Mouse (Mus musculus) C2C12 (cell line): ENCODE measurements around the gene Sycp1.

ENCODE experiments used
- CEBPB ChIP-seq: IDR thresholded peaks from one replicate; pipeline ENCODE4 v1.6.1; 2011; ENCODE audit warnings: low read depth, mild to moderate bottlenecking, control low read depth, moderate library complexity
- CTCF ChIP-seq: IDR thresholded peaks from one replicate; pipeline ENCODE4 v1.5.1; 2011; ENCODE audit not compliant: control insufficient read depth, insufficient read depth, insufficient read length
- FOSL1 ChIP-seq: IDR thresholded peaks from one replicate; pipeline ENCODE4 v1.8.0; 2011; ENCODE audit warnings: mild to moderate bottlenecking, low read length; ENCODE audit not compliant: poor library complexity, insufficient read depth, severe bottlenecking
- MAX ChIP-seq: IDR thresholded peaks from one replicate; pipeline ENCODE4 v1.6.1; 2011; ENCODE audit warnings: mild to moderate bottlenecking, control low read depth
- MYOG ChIP-seq: IDR thresholded peaks from one replicate; pipeline ENCODE4 v1.6.1; 2011; ENCODE audit not compliant: control insufficient read depth, insufficient read length; ENCODE audit errors: extremely low read depth
- USF1 ChIP-seq: IDR thresholded peaks from one replicate; pipeline ENCODE4 v1.6.1; 2011; ENCODE audit warnings: low read depth, mild to moderate bottlenecking, control low read depth, moderate library complexity

DNA sequence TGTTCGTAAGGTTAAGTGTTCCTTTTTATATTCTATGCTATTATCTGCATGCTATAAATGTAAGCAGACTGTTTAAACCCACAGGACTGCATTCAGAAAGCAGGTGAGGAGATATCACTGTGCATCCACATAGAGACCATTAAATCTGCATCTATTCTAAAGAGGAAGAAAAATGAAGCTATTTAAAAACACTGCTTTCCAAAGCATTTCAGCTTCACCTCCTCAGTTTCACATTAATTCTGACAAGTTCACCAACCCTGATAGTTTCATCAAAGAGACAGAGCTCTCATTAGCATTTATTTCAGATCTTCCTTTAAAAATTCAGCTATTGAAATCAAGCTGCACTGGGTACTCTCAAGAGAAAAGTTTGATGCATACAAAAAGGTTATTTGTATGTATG is 2.2 kb upstream of the Sycp1 start:
- TF ChIP-seq CTCF, result no peak
- no peak for TF ChIP-seq USF1
- no peak for TF ChIP-seq MAX
- no peak for TF ChIP-seq CEBPB
- no peak for TF ChIP-seq MYOG
- TF ChIP-seq FOSL1, result no peak
